Mouse (Mus musculus): ENCODE results near the gene Usp46. TPM values are rescaled to one million over a fixed set of nuclear protein-coding genes. Genes with fewer than 3 reads are reported as not detected.

Gene Usp46
- 18.9 and 20.0 TPM in 2 replicates for polyA plus RNA-seq (2015; fragmentation: Nextera tagmentation; extraction: Ambion mirVana)

DNA sequence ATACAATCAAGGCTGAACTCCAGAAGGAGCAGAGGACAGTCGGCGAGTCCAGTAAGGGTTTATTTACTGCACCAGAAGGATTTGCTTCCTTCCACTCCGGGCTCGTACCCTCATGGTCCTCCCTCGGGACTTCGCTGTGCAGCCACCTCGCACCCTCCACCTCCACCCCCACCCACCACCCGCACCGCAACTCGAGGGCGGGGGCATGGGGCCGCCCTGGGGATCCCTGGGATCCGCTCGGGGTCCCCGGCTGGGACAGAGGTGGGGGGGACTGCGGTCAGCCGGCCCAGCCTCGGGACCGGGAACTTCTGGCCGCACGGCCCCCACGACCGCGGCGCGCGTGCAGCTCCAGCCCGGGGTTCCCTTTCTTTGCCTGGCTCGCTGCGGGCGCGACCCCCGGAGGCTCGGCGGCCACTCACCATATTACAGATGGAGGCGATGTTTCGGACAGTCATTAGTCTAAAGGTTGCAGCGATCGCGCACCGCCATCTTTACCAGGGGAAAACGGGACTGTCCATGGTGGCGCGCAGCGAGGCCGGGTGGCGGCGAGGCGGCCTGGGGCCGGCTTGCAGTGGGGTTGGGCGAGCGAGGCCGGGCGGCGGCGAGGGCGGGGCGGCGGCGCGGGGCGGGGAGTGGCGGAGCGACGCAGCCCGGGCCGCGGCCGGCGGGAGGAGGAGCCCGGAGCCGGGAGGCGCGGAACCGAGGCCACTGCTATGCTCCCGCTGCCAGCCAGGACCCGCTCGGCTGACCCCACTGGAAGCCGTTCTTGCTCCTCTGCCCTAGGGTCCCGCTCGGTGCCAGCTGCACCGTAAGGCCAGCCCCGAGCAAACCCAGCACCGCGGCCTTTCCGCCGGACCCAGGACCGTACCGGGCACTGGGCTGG lies at the start of gene Usp46:
Usp46 (minus strand) TSS at position 601 of the 883 bp plus-strand sequence.
- Histone ChIP-seq H3K27ac (ENCODE audit: low read length) (peak within 1 kb of the TSS; percentile 97), H3K4me1 (ENCODE audit: control insufficient read depth, low read depth, low read length) (peaks cover 42% of the 10 kb centered on the region), H3K36me3 (ENCODE audit: control insufficient read depth, insufficient read depth) (no peaks in the 10 kb centered on the region), H3K9me3 (replicated peaks; ENCODE audit: control insufficient read depth, low read length) (no peaks in the 10 kb centered on the region), H3K27me3 (ENCODE audit: control insufficient read depth, insufficient read depth, low read depth, low read length) (no peaks in the 10 kb centered on the region), H3K4me3 (ENCODE audit: low read depth, low read length) (peak within 1 kb of the TSS; percentile 94), H3K9ac (ENCODE audit: low read depth, low read length) (peak within 1 kb of the TSS; percentile 94), H3K4me2 (ENCODE audit: low read depth, low read length) (peak within 1 kb of the TSS; percentile 98)
- peak; percentile 86 for ATAC-seq (ENCODE audit: low read depth)
- under 1% methylated on average over 82 of the region's 89 CpGs for whole genome bisulfite sequencing (ENCODE audit: insufficient replicate concordance)

GRCm38 (mm10) chr5:74113961-74114689 lies 45.9 kb upstream of the Usp46 start:
- no peaks in the 10 kb centered on the region for H3K36me3 ChIP-seq (ENCODE audit: control insufficient read depth, insufficient read depth)
- no peaks in the 10 kb centered on the region for H3K9me3 ChIP-seq (replicated peaks; ENCODE audit: control insufficient read depth, low read length)
- no peak overlapping the region for H3K4me3 ChIP-seq (ENCODE audit: low read depth, low read length)
- H3K27ac ChIP-seq (ENCODE audit: low read length) = no peak overlapping the region
- H3K27me3 ChIP-seq (ENCODE audit: control insufficient read depth, insufficient read depth, low read depth, low read length) = no peaks in the 10 kb centered on the region
- WGBS (ENCODE audit: insufficient replicate concordance) = 72% methylated on average over 7 of the region's 7 CpGs
- ATAC-seq (ENCODE audit: low read depth) = no peak
- H3K4me1 ChIP-seq (ENCODE audit: control insufficient read depth, low read depth, low read length) = no peaks in the 10 kb centered on the region
- H3K9ac ChIP-seq (ENCODE audit: low read depth, low read length) = no peak overlapping the region
- H3K4me2 ChIP-seq (ENCODE audit: low read depth, low read length) = no peak overlapping the region

GRCm38 (mm10) chr5:74105445-74105844 lies 37.2 kb upstream of the Usp46 start:
- 60% methylated on average over 7 of the region's 7 CpGs for WGBS (ENCODE audit: insufficient replicate concordance)

GRCm38 (mm10) chr5:74101761-74102160 lies 33.5 kb upstream of the Usp46 start:
- Histone ChIP-seq H3K27ac (ENCODE audit: low read length) (no peak overlapping the region), H3K27me3 (ENCODE audit: control insufficient read depth, insufficient read depth, low read depth, low read length) (no peaks in the 10 kb centered on the region), H3K4me2 (ENCODE audit: low read depth, low read length) (no peak overlapping the region), H3K9ac (ENCODE audit: low read depth, low read length) (no peak overlapping the region), H3K4me3 (ENCODE audit: low read depth, low read length) (no peak overlapping the region), H3K4me1 (ENCODE audit: control insufficient read depth, low read depth, low read length) (no peaks in the 10 kb centered on the region), H3K36me3 (ENCODE audit: control insufficient read depth, insufficient read depth) (no peaks in the 10 kb centered on the region), H3K9me3 (replicated peaks; ENCODE audit: control insufficient read depth, low read length) (no peaks in the 10 kb centered on the region)
- WGBS (ENCODE audit: insufficient replicate concordance) = 65% methylated on average over 6 of the region's 6 CpGs
- no peak for ATAC-seq (ENCODE audit: low read depth)

More at GRCm38 (mm10) chr5:74105445-74105844, 37.2 kb upstream of the Usp46 start:
- Histone ChIP-seq H3K27me3 (ENCODE audit: control insufficient read depth, insufficient read depth, low read depth, low read length) (no peaks in the 10 kb centered on the region), H3K4me2 (ENCODE audit: low read depth, low read length) (no peak overlapping the region), H3K36me3 (ENCODE audit: control insufficient read depth, insufficient read depth) (no peaks in the 10 kb centered on the region), H3K4me1 (ENCODE audit: control insufficient read depth, low read depth, low read length) (no peaks in the 10 kb centered on the region), H3K4me3 (ENCODE audit: low read depth, low read length) (no peak overlapping the region), H3K27ac (ENCODE audit: low read length) (no peak overlapping the region), H3K9ac (ENCODE audit: low read depth, low read length) (no peak overlapping the region), H3K9me3 (replicated peaks; ENCODE audit: control insufficient read depth, low read length) (no peaks in the 10 kb centered on the region)
- no peak for ATAC-seq (ENCODE audit: low read depth)

GRCm38 (mm10) chr5:74099046-74099445 lies 30.8 kb upstream of the Usp46 start:
- H3K4me1 ChIP-seq (ENCODE audit: control insufficient read depth, low read depth, low read length) = peaks cover 9% of the 10 kb centered on the region
- no peaks in the 10 kb centered on the region for H3K36me3 ChIP-seq (ENCODE audit: control insufficient read depth, insufficient read depth)
- no peak for ATAC-seq (ENCODE audit: low read depth)
- H3K27me3 ChIP-seq (ENCODE audit: control insufficient read depth, insufficient read depth, low read depth, low read length) = no peaks in the 10 kb centered on the region
- H3K4me3 ChIP-seq (ENCODE audit: low read depth, low read length) = no peak overlapping the region
- WGBS (ENCODE audit: insufficient replicate concordance) = 74% methylated on average over 10 of the region's 10 CpGs
- no peak overlapping the region for H3K9ac ChIP-seq (ENCODE audit: low read depth, low read length)
- no peak overlapping the region for H3K27ac ChIP-seq (ENCODE audit: low read length)
- no peaks in the 10 kb centered on the region for H3K9me3 ChIP-seq (replicated peaks; ENCODE audit: control insufficient read depth, low read length)
- H3K4me2 ChIP-seq (ENCODE audit: low read depth, low read length) = no peak overlapping the region

- Histone ChIP-seq H3K36me3 (ENCODE audit: control insufficient read depth, insufficient read depth) (no peaks in the 10 kb centered on the region), H3K4me1 (ENCODE audit: control insufficient read depth, low read depth, low read length) (peaks cover 11% of the 10 kb centered on the region), H3K27ac (ENCODE audit: low read length) (no peak overlapping the region), H3K4me2 (ENCODE audit: low read depth, low read length) (no peak overlapping the region), H3K9me3 (replicated peaks; ENCODE audit: control insufficient read depth, low read length) (no peaks in the 10 kb centered on the region), H3K9ac (ENCODE audit: low read depth, low read length) (no peak overlapping the region), H3K4me3 (ENCODE audit: low read depth, low read length) (no peak overlapping the region), H3K27me3 (ENCODE audit: control insufficient read depth, insufficient read depth, low read depth, low read length) (no peaks in the 10 kb centered on the region)
- 55% methylated on average over 10 of the region's 10 CpGs for WGBS (ENCODE audit: insufficient replicate concordance)
- no peak for ATAC-seq (ENCODE audit: low read depth)
Measured at GRCm38 (mm10) chr5:74097854-74098220, 29.6 kb upstream of the Usp46 start.

DNA sequence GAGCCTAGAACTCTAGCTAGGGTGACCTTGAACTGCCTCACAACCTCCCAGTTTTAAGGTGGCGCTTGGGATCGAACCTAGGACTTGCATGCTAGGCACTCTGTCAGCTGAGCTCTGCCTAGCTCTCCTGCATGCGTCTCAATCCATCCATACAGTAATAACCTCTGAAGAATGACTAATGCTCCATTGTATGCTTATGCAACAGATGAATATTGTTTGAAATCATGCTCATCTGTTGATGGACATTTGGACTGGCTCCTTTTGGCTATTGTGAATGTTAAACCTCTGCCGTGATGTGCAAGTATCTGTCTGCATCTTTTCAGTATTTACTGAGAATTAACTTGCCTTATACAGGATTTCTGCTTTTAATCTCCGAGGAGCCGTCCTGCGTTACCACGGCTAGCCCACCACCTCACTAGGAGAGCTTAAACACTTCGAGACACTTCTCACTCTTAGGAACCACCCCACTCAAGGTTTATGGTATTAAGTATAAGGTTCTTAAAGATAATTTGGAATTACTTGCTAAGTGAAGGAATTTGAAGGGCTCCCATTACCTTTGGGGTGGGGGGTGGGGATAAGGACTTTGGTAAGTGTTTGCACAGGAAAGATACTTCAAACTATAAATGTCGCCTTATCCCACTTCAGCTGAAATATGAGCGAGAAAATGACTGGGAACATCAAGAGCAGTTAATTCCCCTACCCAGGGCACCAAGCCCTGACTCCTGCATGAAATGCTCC lies 29.1 kb upstream of the Usp46 start:
- 77% methylated on average over 11 of the region's 11 CpGs for WGBS (ENCODE audit: insufficient replicate concordance)
- Histone ChIP-seq H3K9me3 (replicated peaks; ENCODE audit: control insufficient read depth, low read length) (no peaks in the 10 kb centered on the region), H3K27me3 (ENCODE audit: control insufficient read depth, insufficient read depth, low read depth, low read length) (no peaks in the 10 kb centered on the region)

GRCm38 (mm10) chr5:74096060-74096459 lies 27.8 kb upstream of the Usp46 start:
- Histone ChIP-seq H3K4me2 (ENCODE audit: low read depth, low read length) (no peak overlapping the region), H3K27me3 (ENCODE audit: control insufficient read depth, insufficient read depth, low read depth, low read length) (no peaks in the 10 kb centered on the region), H3K4me1 (ENCODE audit: control insufficient read depth, low read depth, low read length) (peaks cover 14% of the 10 kb centered on the region), H3K27ac (ENCODE audit: low read length) (no peak overlapping the region), H3K4me3 (ENCODE audit: low read depth, low read length) (no peak overlapping the region), H3K36me3 (ENCODE audit: control insufficient read depth, insufficient read depth) (no peaks in the 10 kb centered on the region), H3K9me3 (replicated peaks; ENCODE audit: control insufficient read depth, low read length) (no peaks in the 10 kb centered on the region), H3K9ac (ENCODE audit: low read depth, low read length) (no peak overlapping the region)
- 82% methylated on average over 1 of the region's 1 CpGs for WGBS (ENCODE audit: insufficient replicate concordance)
- ATAC-seq (ENCODE audit: low read depth) = no peak

More for the DNA sequence above, 29.1 kb upstream of the Usp46 start:
- Histone ChIP-seq H3K36me3 (ENCODE audit: control insufficient read depth, insufficient read depth) (no peaks in the 10 kb centered on the region), H3K9ac (ENCODE audit: low read depth, low read length) (no peak overlapping the region), H3K4me2 (ENCODE audit: low read depth, low read length) (no peak overlapping the region), H3K27ac (ENCODE audit: low read length) (no peak overlapping the region), H3K4me1 (ENCODE audit: control insufficient read depth, low read depth, low read length) (peaks cover 14% of the 10 kb centered on the region), H3K4me3 (ENCODE audit: low read depth, low read length) (no peak overlapping the region)
- no peak for ATAC-seq (ENCODE audit: low read depth)
